Mouse (Mus musculus): ENCODE results near the gene Mdm2. TPM values are rescaled to one million over a fixed set of nuclear protein-coding genes. Genes with fewer than 3 reads are reported as not detected.

The Mdm2 gene
- polyA plus RNA-seq, 2 experiments from 2014 or later: 44.4 to 62.8 TPM

DNA sequence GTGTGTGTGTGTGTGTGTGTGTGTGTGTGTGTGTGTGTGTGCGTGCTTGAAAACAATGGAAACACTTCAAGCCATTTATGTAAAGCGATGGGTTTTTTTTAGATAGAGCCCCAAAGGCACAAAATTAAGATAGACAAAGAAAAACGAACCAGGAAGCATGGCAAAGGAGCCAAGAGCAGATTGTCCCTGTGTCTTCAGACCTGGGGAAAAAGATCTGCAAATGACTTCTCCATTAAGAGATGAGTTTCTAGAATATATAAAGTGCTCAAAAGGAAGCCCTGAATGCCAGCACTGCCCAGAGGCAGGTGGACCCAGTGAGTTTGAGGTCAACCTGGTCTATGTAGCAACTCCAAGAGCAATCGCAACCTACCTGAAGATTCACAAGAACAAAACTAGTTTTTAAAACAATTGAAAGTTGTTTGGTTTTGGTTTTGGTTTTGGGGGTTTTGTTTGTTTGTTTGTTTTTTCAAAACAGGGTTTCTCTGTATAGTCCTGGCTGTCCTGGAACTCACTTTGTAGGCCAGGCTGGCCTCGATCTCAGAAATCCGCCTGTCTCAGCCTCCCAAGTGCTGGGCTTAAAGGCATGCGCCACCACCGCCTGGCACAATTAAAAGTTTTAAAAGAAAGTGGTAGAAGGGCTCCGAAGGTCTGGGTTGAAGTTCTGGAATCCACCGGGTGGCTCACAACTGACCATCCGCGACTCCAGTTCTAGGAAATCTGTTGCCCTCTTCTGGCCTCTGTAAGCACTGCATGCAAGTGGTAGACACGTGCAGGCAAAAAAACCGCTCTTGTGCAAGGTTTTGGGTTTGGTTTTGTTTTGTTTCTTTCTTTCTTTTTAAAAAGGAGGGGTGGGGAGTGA lies 28.3 kb downstream of the Mdm2 start:
- ATAC-seq: no peak

GRCm38 (mm10) chr10:117681543-117681942 lies 29.0 kb downstream of the Mdm2 start:
- no peak for ATAC-seq

DNA sequence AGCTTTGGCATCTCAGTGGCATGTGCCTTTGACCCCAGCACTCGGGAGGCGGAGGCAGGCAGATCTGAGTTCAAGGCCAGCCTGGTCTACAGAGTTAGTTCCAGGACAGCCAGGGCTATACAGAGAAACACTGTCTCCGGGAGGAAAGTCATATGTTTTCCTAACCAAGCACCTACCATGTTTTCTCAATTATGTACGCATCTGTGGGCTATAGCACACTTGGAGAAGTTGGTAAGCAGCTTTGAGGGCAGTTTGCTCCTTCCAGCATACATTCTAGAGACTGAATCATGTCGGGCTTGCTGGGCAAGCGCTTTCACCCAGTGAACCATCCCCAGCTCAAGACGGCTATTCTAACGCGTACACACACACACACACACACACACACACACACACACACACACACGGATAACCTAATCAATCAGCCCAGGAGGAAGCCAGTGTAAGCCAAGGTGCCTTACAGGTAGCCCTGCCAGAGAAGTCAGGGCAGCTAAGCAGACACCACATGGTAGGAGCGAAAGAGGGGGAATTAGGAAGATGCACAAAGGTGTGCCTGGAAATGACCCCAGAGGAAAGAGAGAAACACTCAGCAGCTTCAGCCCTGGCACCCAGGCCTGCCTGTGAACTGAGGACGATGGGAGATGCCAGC lies 29.6 kb downstream of the Mdm2 start:
- no peak for ATAC-seq

DNA sequence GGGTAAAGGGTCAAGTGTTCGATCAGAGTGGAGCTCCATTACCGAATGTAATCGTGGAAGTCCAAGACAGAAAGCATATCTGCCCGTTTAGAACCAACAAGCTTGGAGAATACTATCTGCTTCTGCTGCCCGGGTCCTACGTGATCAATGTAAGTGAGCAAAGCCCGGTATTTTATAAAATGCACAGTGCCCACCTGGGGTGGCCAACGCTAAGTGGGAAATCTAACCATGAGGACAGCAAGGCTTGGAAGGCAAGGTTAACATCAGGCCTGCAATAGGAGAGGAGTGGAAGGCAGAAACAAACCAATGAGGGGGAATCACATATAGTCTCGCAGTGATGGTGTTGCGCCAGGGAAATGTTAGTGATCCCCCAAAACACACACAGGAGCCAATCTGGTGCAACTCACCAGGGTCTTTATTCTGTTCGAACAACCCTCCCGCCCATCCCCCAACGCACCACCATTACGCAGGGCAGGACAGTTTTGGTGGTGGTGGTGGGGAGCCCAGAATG lies 30.5 kb downstream of the Mdm2 start:
- ATAC-seq: no peak

GRCm38 (mm10) chr10:117679029-117679686 lies 31.4 kb downstream of the Mdm2 start:
- ATAC-seq: no peak

DNA sequence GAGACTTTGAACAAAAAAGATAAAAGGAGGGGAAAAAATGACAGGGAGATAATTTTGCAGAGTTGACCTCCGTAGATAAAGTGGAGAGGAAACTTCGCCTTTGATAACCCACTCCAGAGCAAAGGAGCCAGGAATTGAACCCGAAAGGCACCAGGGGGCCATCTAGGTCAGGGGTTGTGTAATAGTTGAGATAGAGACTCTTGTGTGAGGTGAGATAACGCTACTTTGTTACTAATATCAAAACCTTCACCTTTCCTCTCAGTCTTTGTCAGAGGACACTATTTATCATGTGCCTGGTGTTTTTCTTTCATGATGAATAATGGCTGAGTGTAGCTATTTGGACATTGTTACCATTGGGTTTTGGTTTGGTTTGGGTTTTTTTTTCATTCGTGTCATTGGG lies 32.2 kb downstream of the Mdm2 start:
- no peak for ATAC-seq

DNA sequence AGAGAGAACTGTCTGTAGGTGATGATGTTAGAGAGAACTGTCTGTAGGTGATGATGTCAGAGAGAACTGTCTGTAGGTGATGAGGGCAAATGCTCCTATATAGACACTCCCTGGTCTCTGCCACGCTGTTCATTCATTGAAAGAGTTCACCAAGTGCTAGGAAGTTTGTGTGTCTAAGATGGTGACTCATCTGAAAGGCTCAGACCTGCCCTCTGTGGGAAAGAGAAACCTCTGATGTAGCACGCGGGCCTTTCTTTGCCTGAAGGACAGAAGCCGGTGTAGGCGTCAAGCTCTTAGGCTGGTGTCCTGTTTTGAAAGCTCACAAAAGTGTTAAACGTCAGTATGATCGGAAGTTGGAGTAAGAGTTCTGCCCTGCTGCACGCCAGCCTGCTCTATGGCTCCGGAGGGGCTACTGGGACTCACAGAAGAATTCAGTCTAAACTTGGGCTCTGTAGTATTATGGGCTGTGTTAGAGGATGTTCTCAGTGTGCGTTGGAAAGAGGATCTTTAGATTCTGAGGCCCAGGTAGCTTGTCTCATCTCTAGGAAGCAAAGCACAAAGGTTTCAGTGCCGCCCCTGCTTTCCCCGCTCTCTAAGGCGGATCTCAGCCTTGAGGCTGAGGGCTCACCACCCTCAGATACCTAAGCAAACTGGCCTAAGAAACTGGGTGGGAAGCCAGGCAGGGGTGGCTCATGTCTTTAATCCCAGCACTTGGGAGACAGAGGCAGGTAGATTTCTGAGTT lies 32.9 kb downstream of the Mdm2 start:
- peak; percentile 20 for ATAC-seq

DNA sequence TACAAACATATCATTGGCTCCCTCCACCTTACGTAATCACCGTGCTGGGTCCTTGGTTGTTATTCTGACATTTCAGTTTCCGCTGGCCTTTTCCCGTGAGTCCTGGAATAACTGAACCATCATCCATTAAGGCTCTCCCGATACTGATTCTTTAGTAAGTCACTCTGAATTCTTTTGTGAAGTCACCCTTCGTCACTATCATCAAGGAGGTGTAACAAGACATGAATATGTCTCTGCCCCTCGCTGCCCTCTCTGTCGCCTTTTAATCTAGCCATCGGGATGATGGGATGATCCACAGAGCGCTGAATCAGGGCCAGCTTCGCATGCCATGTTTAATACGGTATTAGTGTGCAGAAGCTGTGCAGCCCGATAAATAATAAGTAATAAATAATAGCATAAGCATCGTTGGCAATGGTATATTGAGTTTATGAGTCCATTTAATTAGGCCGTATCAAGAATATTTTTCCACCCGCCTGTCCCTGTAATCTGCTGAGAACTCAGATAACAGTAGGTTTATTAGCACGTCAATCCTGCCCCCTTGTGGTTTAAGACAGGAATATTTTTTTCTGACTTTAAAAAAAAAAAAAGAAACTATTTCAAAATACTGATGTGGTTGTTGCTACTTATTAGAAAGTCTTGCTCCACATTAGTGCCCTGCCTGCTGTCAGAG lies 33.8 kb downstream of the Mdm2 start:
- ATAC-seq: no peak

GRCm38 (mm10) chr10:117676036-117676643 lies 34.4 kb downstream of the Mdm2 start:
- ATAC-seq: peak; percentile 21

GRCm38 (mm10) chr10:117675096-117676035 lies 35.2 kb downstream of the Mdm2 start:
- peak; percentile 62 for ATAC-seq

DNA sequence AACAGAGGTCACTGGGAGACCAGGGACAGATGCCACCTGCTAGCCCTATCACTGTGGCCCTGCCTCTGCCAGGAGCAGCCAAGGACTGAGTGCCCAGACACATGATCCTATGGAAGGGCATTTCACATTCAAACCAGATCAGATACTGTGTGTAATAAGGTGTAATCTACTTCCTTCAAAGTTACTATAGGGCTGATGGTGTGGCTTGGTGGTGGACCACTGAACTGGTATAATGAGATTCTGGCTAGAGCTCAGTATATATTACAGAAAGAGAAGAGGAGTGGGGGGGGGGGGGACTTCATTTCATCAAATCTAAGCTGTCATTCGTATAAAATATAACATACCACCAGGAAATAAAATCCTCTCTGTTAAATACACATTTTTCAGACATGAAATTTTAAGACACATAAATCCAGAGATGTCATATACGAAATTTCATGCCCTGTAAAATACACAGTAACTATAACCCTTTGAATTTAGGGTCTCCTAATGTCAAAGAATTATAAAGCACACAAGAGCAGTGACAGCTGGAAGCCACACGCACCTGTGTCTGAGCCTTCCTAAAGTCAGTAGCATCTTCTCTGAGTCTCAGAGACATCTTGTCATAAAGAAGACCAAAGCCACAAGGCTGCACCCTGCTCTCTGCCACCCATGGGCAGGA lies 36.1 kb downstream of the Mdm2 start:
- no peak for ATAC-seq

DNA sequence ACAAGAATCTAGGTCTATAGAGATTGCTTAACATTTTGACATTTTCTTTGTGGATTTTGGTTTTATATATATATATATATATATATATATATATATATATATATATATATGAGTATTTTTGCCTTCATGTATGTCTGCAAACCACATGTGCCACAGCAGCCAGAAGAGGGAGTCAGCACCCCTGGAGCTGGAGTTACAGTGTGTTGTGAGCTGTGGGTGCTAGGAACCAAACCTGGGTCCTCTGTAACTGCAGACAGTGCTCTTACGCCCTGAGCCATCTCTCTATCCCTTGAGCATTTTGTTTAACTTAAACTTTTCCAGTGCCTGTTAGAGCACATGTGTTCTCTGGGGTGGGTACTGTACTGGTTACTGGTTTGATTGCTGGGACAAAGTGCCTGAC lies 36.6 kb downstream of the Mdm2 start:
- no peak for ATAC-seq

- no peak for ATAC-seq
Measured at GRCm38 (mm10) chr10:117672693-117673092, 37.9 kb downstream of the Mdm2 start.

DNA sequence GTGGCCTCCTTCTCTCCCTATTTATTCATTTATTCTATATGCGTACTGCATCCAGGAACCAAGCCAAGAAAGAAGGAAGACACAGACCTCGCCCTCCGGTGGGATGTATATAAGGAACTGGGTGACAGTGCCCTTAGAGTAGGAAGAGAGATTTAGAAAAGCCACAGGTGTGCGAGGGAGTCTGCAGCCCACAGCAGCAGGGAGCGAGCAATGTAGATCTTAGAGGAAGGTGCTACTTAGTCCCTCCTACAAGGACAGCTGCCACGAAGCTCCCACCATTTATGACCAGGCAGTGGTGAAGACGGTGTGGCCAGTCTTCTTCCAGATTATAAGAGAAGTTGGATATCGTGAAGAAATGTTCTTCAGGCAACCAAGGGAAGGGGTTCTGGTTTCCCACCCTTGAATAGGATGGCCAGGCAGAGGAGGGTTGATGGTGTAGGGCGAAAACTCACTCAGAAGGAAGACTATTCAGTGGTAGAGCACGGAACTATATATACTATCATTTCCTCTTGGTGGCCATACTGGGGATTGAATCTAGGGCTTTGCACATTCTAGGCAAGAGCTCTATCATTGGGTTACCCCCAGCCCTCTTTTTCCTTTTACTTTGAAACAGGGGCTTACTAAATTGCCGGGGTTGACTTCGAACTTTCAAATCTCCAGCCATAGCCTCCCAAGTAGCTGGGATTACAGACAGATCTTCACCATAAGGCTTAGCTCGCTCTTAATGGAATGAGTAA lies 38.5 kb downstream of the Mdm2 start:
- ATAC-seq: no peak

- no peak for ATAC-seq
Measured at GRCm38 (mm10) chr10:117671266-117671665, 39.3 kb downstream of the Mdm2 start.

DNA sequence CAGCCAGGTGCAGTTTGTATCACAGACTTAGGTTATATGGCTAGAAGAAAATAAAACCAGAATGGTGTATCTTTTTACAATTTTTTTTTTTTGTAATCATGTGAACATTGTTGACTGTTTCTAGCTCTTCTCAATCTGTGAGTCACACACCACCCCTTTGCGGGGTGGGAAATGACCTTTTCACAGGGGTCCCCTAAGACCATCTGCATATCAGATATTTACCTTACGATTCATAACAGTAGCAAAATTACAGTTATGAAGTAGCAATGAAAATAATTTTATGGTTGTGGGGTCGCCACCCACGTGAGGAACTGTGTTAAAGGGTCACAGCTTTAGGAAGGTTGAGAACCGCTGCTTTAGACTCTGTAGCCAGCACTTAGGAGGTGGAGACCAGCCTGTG lies 39.8 kb downstream of the Mdm2 start:
- no peak for ATAC-seq

- ATAC-seq: no peak
Measured at GRCm38 (mm10) chr10:117670092-117670491, 40.5 kb downstream of the Mdm2 start.

DNA sequence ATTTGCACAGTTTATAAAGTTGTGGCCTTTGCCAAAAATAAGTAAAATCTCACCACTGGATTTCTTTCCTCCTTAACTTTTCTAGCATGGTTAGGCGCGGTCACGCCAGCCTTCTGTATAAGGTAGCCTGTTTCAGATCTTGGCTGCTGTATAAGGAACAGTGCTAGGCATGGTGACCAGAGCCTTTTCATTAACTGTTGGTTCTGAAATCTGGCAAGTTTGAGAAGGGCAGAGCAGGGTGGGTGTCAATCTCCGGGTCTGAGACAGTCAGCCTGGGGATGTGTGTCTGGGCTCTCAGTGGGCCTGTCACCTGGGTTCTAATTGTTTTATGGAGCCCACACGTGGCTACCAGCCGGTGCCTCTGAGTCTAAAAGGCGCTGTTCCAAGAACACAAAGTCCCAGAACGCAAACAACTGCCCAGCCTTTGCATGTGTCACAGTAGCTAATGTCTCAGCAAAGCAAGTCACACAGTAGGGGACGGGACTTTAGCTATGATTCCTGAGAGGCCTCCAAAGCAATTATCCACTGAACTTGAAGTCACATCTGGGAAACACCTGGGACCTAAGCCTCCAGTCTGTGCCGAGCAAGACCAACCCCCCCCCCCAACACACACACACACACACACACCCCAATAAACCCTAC lies 41.0 kb downstream of the Mdm2 start:
- no peak for ATAC-seq

Data from activated CD4-positive, CD25-positive, alpha-beta regulatory T cell, adult 4 months (primary cell).